Mouse (Mus musculus): ENCODE data around the gene Stk32c. TPM values are rescaled to one million over a fixed set of nuclear protein-coding genes. Genes with fewer than 3 reads are reported as not detected.
A peak's percentile ranks its signal among the peaks of the same experiment; 100 is the strongest.

Gene Stk32c
- polyA plus RNA-seq, 1 experiment: 154 TPM

- Histone ChIP-seq H3K27ac (ENCODE audit: insufficient read depth, low read length) (no peak overlapping the region), H3K4me1 (ENCODE audit: control insufficient read depth, insufficient read depth, low read length) (no peaks in the 10 kb centered on the region), H3K4me3 (ENCODE audit: insufficient read depth, low read length) (no peak overlapping the region)
- TF ChIP-seq POLR2A (IDR thresholded peaks at IDR 0.05; ENCODE audit: extremely low read depth, insufficient read depth, low read length): no peak
- TF ChIP-seq CTCF (IDR thresholded peaks at IDR 0.05; ENCODE audit: extremely low read depth, insufficient read depth, low read length): no peak
Measured at GRCm38 (mm10) chr7:139119775-139120153, 93.3 kb downstream of the Stk32c start.

GRCm38 (mm10) chr7:139119152-139119774, 93.8 kb downstream of the Stk32c start:
- H3K4me3 ChIP-seq (ENCODE audit: insufficient read depth, low read length): no peak overlapping the region
- TF ChIP-seq POLR2A (IDR thresholded peaks at IDR 0.05; ENCODE audit: extremely low read depth, insufficient read depth, low read length) (no peak), CTCF (IDR thresholded peaks at IDR 0.05; ENCODE audit: extremely low read depth, insufficient read depth, low read length) (peak; percentile 94)
- no peaks in the 10 kb centered on the region for H3K4me1 ChIP-seq (ENCODE audit: control insufficient read depth, insufficient read depth, low read length)
- no peak overlapping the region for H3K27ac ChIP-seq (ENCODE audit: insufficient read depth, low read length)

- no peak overlapping the region for H3K27ac ChIP-seq (ENCODE audit: insufficient read depth, low read length)
- peaks cover 4% of the 10 kb centered on the region for H3K4me1 ChIP-seq (ENCODE audit: control insufficient read depth, insufficient read depth, low read length)
- no peak for TF ChIP-seq CTCF (IDR thresholded peaks at IDR 0.05; ENCODE audit: extremely low read depth, insufficient read depth, low read length)
- TF ChIP-seq POLR2A (IDR thresholded peaks at IDR 0.05; ENCODE audit: extremely low read depth, insufficient read depth, low read length): no peak
- H3K4me3 ChIP-seq (ENCODE audit: insufficient read depth, low read length): no peak overlapping the region
Measured at GRCm38 (mm10) chr7:139107908-139108650, 105.0 kb downstream of the Stk32c start.

- H3K27ac ChIP-seq (ENCODE audit: insufficient read depth, low read length): no peak overlapping the region
- no peak for TF ChIP-seq CTCF (IDR thresholded peaks at IDR 0.05; ENCODE audit: extremely low read depth, insufficient read depth, low read length)
- no peak for TF ChIP-seq POLR2A (IDR thresholded peaks at IDR 0.05; ENCODE audit: extremely low read depth, insufficient read depth, low read length)
- H3K4me1 ChIP-seq (ENCODE audit: control insufficient read depth, insufficient read depth, low read length): peaks cover 4% of the 10 kb centered on the region
- H3K4me3 ChIP-seq (ENCODE audit: insufficient read depth, low read length): no peak overlapping the region
Measured at GRCm38 (mm10) chr7:139105705-139106104, 107.4 kb downstream of the Stk32c start.

- TF ChIP-seq POLR2A (IDR thresholded peaks at IDR 0.05; ENCODE audit: extremely low read depth, insufficient read depth, low read length) (no peak), CTCF (IDR thresholded peaks at IDR 0.05; ENCODE audit: extremely low read depth, insufficient read depth, low read length) (no peak)
- H3K4me1 ChIP-seq (ENCODE audit: control insufficient read depth, insufficient read depth, low read length): peaks cover 4% of the 10 kb centered on the region
- no peak overlapping the region for H3K27ac ChIP-seq (ENCODE audit: insufficient read depth, low read length)
- no peak overlapping the region for H3K4me3 ChIP-seq (ENCODE audit: insufficient read depth, low read length)
Measured at GRCm38 (mm10) chr7:139105076-139105475, 108.0 kb downstream of the Stk32c start.

GRCm38 (mm10) chr7:139103960-139104381, 109.1 kb downstream of the Stk32c start:
- Histone ChIP-seq H3K4me1 (ENCODE audit: control insufficient read depth, insufficient read depth, low read length) (peaks cover 4% of the 10 kb centered on the region), H3K4me3 (ENCODE audit: insufficient read depth, low read length) (no peak overlapping the region), H3K27ac (ENCODE audit: insufficient read depth, low read length) (no peak overlapping the region)
- TF ChIP-seq POLR2A (IDR thresholded peaks at IDR 0.05; ENCODE audit: extremely low read depth, insufficient read depth, low read length) (no peak), CTCF (IDR thresholded peaks at IDR 0.05; ENCODE audit: extremely low read depth, insufficient read depth, low read length) (no peak)

- H3K4me3 ChIP-seq (ENCODE audit: insufficient read depth, low read length): no peak overlapping the region
- TF ChIP-seq CTCF (IDR thresholded peaks at IDR 0.05; ENCODE audit: extremely low read depth, insufficient read depth, low read length) (no peak), POLR2A (IDR thresholded peaks at IDR 0.05; ENCODE audit: extremely low read depth, insufficient read depth, low read length) (no peak)
- H3K4me1 ChIP-seq (ENCODE audit: control insufficient read depth, insufficient read depth, low read length): no peaks in the 10 kb centered on the region; the same call in 1 of the 2 replicates
- 0 out of 2 replicates have a peak overlapping the region, but pooled peaks have one; percentile 1 for H3K27ac ChIP-seq (ENCODE audit: insufficient read depth, low read length)
Measured at GRCm38 (mm10) chr7:139101826-139102225, 111.3 kb downstream of the Stk32c start.

GRCm38 (mm10) chr7:139101286-139101804, 111.8 kb downstream of the Stk32c start:
- TF ChIP-seq CTCF (IDR thresholded peaks at IDR 0.05; ENCODE audit: extremely low read depth, insufficient read depth, low read length) (no peak), POLR2A (IDR thresholded peaks at IDR 0.05; ENCODE audit: extremely low read depth, insufficient read depth, low read length) (0 out of 2 replicates have a peak, but pooled peaks have one; percentile 11)
- H3K27ac ChIP-seq (ENCODE audit: insufficient read depth, low read length): no peak overlapping the region
- H3K4me1 ChIP-seq (ENCODE audit: control insufficient read depth, insufficient read depth, low read length): no peaks in the 10 kb centered on the region; the same call in 1 of the 2 replicates
- H3K4me3 ChIP-seq (ENCODE audit: insufficient read depth, low read length): no peak overlapping the region

GRCm38 (mm10) chr7:139100531-139101095, 112.5 kb downstream of the Stk32c start:
- no peak overlapping the region for H3K4me3 ChIP-seq (ENCODE audit: insufficient read depth, low read length)
- no peaks in the 10 kb centered on the region; the same call in 1 of the 2 replicates for H3K4me1 ChIP-seq (ENCODE audit: control insufficient read depth, insufficient read depth, low read length)
- no peak overlapping the region for H3K27ac ChIP-seq (ENCODE audit: insufficient read depth, low read length)
- TF ChIP-seq CTCF (IDR thresholded peaks at IDR 0.05; ENCODE audit: extremely low read depth, insufficient read depth, low read length) (no peak), POLR2A (IDR thresholded peaks at IDR 0.05; ENCODE audit: extremely low read depth, insufficient read depth, low read length) (no peak)
